Mouse (Mus musculus): ENCODE data around the gene Gemin6. TPM values are rescaled to one million over a fixed set of nuclear protein-coding genes. Genes with fewer than 3 reads are reported as not detected.
"Not testable (repeated sequence)": the region's sequence is repeated elsewhere in the genome, so short reads cannot be mapped to it uniquely, and the experiment has no call there.

Gene Gemin6
- 36.1 and 40.7 TPM in 2 replicates for polyA plus RNA-seq (2014; fragmentation: Nextera tagmentation; extraction: Ambion mirVana)

DNA sequence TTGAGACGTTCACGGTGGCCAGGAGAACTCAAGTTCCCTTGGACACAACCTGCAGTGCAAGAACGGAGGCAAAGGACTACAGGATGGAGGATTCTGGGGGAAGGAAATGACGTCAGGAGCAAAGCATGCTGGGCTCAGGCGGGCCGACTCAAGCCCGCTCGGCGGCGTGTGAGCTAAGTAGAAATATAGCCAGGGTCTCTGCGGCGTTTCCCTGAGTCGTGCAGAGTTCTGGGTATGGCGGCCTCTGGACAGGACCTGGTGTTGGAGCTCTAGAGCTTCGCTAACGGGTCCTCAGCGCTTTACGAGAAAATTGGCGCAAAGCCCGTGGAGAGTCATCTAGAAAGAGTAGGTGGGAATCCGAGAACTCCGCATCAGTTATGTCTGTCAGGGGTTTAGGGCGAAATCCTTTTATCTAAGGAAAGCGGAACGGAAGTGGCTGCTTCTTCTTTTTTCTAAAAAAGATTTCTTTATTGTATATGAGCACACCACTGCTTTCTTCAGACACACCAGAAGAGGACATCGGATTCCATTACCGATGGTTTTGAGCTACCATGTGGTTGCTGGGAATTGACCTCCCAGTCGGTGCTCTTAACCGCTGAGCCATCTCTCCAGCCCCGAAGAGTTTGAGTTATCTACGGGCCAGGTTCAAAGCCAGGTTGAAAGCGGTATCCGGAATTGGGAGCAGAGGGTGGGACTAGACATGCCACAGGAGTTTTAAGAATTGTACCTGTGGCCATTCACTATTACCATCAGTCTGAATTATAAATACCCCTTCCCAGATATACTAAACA, at the start of gene Gemin6:
Gemin6 (plus strand) TSS at position 116 of the 791 bp plus-strand sequence.
- Histone ChIP-seq H3K9ac (replicated peaks; ENCODE audit: low read depth, low read length) (peak within 1 kb of the TSS; percentile 63), H3K27me3 (ENCODE audit: control insufficient read depth, insufficient read depth, low read length) (no peaks in the 10 kb centered on the region), H3K27ac (ENCODE audit: low read length) (peak within 1 kb of the TSS; percentile 95), H3K4me2 (replicated peaks; ENCODE audit: low read depth, low read length) (peak within 1 kb of the TSS; percentile 60), H3K4me3 (ENCODE audit: low read depth, low read length) (peak within 1 kb of the TSS; percentile 52), H3K9me3 (ENCODE audit: control insufficient read depth, low read depth, low read length) (no peaks in the 10 kb centered on the region), H3K4me1 (ENCODE audit: control insufficient read depth, insufficient read depth, low read length) (no peaks in the 10 kb centered on the region), H3K36me3 (ENCODE audit: control insufficient read depth, insufficient read depth, low read length) (peaks cover 3% of the 10 kb centered on the region; the same call in 1 of the 2 replicates)
- under 1% methylated on average over 33 of the region's 33 CpGs for WGBS
- ATAC-seq (ENCODE audit: insufficient number of reproducible peaks, insufficient read depth, low FRiP score, low read depth) = peak; percentile 95

DNA sequence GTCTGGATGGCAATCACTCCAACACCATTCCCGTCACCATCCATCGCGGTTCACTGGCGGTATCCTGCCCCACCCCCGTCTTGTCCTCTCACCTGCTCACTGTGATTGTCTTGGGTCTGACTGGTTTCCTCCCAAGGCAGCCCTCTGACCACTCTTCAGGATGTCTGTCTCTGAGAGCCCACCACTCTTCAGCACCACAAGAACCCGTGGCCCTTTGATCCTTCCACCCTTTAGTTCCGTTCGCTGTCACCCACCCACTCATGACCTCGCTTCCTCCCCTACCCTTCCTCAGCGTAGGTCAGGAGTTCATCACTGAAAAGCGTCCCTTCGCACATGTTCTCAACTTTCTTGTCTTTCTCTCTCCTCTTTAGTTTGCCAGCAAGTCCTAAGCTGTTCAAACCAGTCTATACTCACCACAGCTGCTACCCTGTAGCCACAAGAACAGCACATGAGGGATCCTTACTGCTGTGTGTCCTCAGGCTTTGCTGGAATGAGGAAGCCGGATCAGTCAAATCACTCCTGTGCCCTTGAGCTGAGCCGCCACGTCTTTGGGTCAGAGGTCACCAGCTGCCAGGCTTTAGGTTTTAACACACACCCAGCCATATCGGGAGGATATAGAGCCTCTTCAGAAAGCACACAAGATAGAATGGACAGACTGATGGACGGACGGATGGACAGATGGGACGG, 49.4 kb upstream of the Gemin6 start:
- H3K27ac ChIP-seq (ENCODE audit: low read length) = no peak overlapping the region
- H3K36me3 ChIP-seq (ENCODE audit: control insufficient read depth, insufficient read depth, low read length) = no peaks in the 10 kb centered on the region
- H3K9me3 ChIP-seq (ENCODE audit: control insufficient read depth, low read depth, low read length) = no peaks in the 10 kb centered on the region
- H3K9ac ChIP-seq (replicated peaks; ENCODE audit: low read depth, low read length) = no peak overlapping the region
- ATAC-seq (ENCODE audit: insufficient number of reproducible peaks, insufficient read depth, low FRiP score, low read depth) = no peak
- no peaks in the 10 kb centered on the region for H3K4me1 ChIP-seq (ENCODE audit: control insufficient read depth, insufficient read depth, low read length)
- H3K4me3 ChIP-seq (ENCODE audit: low read depth, low read length) = no peak overlapping the region
- no peaks in the 10 kb centered on the region for H3K27me3 ChIP-seq (ENCODE audit: control insufficient read depth, insufficient read depth, low read length)
- WGBS = 70% methylated on average over 19 of the region's 19 CpGs
- no peak overlapping the region for H3K4me2 ChIP-seq (replicated peaks; ENCODE audit: low read depth, low read length)

DNA sequence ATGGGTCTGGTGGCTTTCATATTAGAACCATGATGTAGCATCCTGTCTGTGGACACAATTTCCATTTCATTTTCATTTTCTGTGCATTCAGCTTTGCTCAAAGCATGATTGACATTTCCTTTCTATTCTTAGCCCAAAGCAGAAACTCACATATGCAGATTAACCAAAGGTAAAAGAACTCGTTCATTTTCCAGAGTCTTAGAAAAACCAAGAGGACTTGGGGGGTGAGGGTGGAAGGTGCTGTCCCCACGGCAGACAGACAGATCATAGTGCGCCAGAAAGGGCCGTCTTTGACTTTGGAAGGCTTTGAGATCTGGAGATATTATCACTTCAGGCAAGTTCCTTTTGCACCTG, 48.9 kb upstream of the Gemin6 start:
- Histone ChIP-seq H3K4me2 (replicated peaks; ENCODE audit: low read depth, low read length) (no peak overlapping the region), H3K27ac (ENCODE audit: low read length) (no peak overlapping the region), H3K36me3 (ENCODE audit: control insufficient read depth, insufficient read depth, low read length) (no peaks in the 10 kb centered on the region), H3K4me3 (ENCODE audit: low read depth, low read length) (no peak overlapping the region), H3K27me3 (ENCODE audit: control insufficient read depth, insufficient read depth, low read length) (no peaks in the 10 kb centered on the region), H3K9me3 (ENCODE audit: control insufficient read depth, low read depth, low read length) (no peaks in the 10 kb centered on the region), H3K4me1 (ENCODE audit: control insufficient read depth, insufficient read depth, low read length) (no peaks in the 10 kb centered on the region), H3K9ac (replicated peaks; ENCODE audit: low read depth, low read length) (no peak overlapping the region)
- ATAC-seq (ENCODE audit: insufficient number of reproducible peaks, insufficient read depth, low FRiP score, low read depth) = no peak
- WGBS = 78% methylated on average over 4 of the region's 4 CpGs

DNA sequence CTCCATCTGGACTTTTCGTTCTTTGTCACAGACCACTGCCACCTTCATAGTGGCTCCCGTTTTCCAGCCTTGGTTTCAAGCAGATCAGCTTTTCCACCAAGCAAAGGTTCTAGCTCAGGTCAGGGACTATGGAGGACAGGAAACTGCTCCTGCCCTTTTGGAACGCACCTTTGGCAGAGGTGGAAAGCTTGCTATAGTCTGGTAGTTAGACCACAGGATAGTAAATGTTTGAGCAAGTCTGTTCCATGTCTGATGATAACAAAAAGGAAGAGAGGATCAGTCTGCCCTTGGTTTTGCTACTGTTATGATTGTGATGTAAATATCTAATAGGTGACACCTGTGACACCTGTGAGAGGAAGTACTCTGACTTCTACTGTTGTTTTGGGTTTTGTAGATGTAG, 48.3 kb upstream of the Gemin6 start:
- WGBS = 94% methylated on average over 3 of the region's 3 CpGs
- Histone ChIP-seq H3K9ac (replicated peaks; ENCODE audit: low read depth, low read length) (no peak overlapping the region), H3K4me2 (replicated peaks; ENCODE audit: low read depth, low read length) (no peak overlapping the region), H3K27ac (ENCODE audit: low read length) (no peak overlapping the region), H3K9me3 (ENCODE audit: control insufficient read depth, low read depth, low read length) (no peaks in the 10 kb centered on the region), H3K4me3 (ENCODE audit: low read depth, low read length) (no peak overlapping the region), H3K36me3 (ENCODE audit: control insufficient read depth, insufficient read depth, low read length) (no peaks in the 10 kb centered on the region), H3K27me3 (ENCODE audit: control insufficient read depth, insufficient read depth, low read length) (no peaks in the 10 kb centered on the region), H3K4me1 (ENCODE audit: control insufficient read depth, insufficient read depth, low read length) (no peaks in the 10 kb centered on the region)
- no peak for ATAC-seq (ENCODE audit: insufficient number of reproducible peaks, insufficient read depth, low FRiP score, low read depth)

DNA sequence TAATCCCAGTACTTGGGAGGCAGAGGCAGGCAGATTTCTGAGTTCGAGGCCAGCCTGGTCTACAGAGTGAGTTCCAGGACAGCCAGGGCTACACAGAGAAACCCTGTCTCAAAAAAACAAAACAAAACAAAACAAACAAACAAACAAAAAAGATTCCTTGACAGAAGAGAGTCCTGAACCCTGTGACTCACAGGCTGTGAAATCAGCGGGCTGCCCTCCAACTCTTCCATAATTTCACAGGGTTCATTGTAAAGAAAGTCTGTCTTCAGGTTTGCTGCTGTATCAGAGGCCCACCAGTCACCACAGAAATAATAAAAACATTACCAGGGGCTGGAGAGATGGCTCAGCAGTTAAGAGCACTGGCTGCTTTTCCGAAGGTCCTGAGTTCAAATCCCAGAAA, 45.4 kb upstream of the Gemin6 start:
- not testable (repeated sequence) for H3K9ac ChIP-seq (replicated peaks; ENCODE audit: low read depth, low read length); H3K9me3 ChIP-seq (ENCODE audit: control insufficient read depth, low read depth, low read length); ATAC-seq (ENCODE audit: insufficient number of reproducible peaks, insufficient read depth, low FRiP score, low read depth); H3K27ac ChIP-seq (ENCODE audit: low read length); H3K27me3 ChIP-seq (ENCODE audit: control insufficient read depth, insufficient read depth, low read length); H3K36me3 ChIP-seq (ENCODE audit: control insufficient read depth, insufficient read depth, low read length); H3K4me3 ChIP-seq (ENCODE audit: low read depth, low read length); H3K4me2 ChIP-seq (replicated peaks; ENCODE audit: low read depth, low read length); H3K4me1 ChIP-seq (ENCODE audit: control insufficient read depth, insufficient read depth, low read length)
- WGBS = 98% methylated on average over 3 of the region's 3 CpGs

DNA sequence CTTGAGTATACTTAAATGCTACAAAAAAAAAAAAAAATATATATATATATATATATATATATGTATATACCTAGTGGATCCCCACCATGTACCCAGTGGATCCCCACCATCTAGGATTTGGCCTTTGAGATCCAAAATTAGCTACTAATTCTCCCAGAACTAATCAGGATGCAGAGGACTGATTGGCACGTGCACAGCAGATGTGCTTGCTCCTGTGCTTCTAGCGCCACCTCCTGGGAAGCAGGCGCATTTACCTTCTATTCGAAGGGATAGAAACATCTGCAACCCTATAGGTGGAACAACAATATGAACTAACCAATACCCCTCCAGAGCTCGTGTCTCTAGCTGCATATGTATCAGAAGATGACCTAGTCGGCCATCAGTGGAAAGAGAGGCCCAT, 44.3 kb upstream of the Gemin6 start:
- H3K27ac ChIP-seq (ENCODE audit: low read length) = no peak overlapping the region
- H3K9me3 ChIP-seq (ENCODE audit: control insufficient read depth, low read depth, low read length) = no peaks in the 10 kb centered on the region
- ATAC-seq (ENCODE audit: insufficient number of reproducible peaks, insufficient read depth, low FRiP score, low read depth) = no peak
- no peak overlapping the region for H3K9ac ChIP-seq (replicated peaks; ENCODE audit: low read depth, low read length)
- H3K4me1 ChIP-seq (ENCODE audit: control insufficient read depth, insufficient read depth, low read length) = no peaks in the 10 kb centered on the region
- under 1% methylated on average over 6 of the region's 6 CpGs for WGBS
- H3K4me2 ChIP-seq (replicated peaks; ENCODE audit: low read depth, low read length) = no peak overlapping the region
- no peaks in the 10 kb centered on the region for H3K27me3 ChIP-seq (ENCODE audit: control insufficient read depth, insufficient read depth, low read length)
- H3K36me3 ChIP-seq (ENCODE audit: control insufficient read depth, insufficient read depth, low read length) = no peaks in the 10 kb centered on the region
- H3K4me3 ChIP-seq (ENCODE audit: low read depth, low read length) = no peak overlapping the region

DNA sequence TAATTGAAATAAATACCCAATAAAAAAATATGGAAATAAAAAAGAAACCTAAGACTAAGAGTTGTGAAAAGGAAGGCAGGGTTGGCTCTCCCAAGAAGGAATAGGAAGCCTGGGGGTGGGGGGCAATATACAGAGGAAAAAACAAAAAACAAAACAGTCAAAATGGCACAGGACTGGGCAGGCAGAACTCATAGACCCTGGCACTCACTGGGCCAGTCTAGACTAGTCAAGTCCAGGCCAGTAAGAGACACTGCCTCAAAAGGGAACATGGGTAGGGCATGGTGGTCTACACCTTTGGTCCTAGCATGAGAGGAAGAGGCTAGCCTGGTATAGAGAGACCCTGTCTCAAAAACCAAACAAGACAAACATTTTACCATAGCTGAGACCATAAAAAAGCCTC, 43.8 kb upstream of the Gemin6 start:
- Histone ChIP-seq H3K4me1 (ENCODE audit: control insufficient read depth, insufficient read depth, low read length) (no peaks in the 10 kb centered on the region), H3K36me3 (ENCODE audit: control insufficient read depth, insufficient read depth, low read length) (no peaks in the 10 kb centered on the region), H3K9ac (replicated peaks; ENCODE audit: low read depth, low read length) (no peak overlapping the region), H3K27ac (ENCODE audit: low read length) (no peak overlapping the region), H3K4me2 (replicated peaks; ENCODE audit: low read depth, low read length) (no peak overlapping the region), H3K9me3 (ENCODE audit: control insufficient read depth, low read depth, low read length) (no peaks in the 10 kb centered on the region), H3K27me3 (ENCODE audit: control insufficient read depth, insufficient read depth, low read length) (no peaks in the 10 kb centered on the region), H3K4me3 (ENCODE audit: low read depth, low read length) (no peak overlapping the region)
- no peak for ATAC-seq (ENCODE audit: insufficient number of reproducible peaks, insufficient read depth, low FRiP score, low read depth)

DNA sequence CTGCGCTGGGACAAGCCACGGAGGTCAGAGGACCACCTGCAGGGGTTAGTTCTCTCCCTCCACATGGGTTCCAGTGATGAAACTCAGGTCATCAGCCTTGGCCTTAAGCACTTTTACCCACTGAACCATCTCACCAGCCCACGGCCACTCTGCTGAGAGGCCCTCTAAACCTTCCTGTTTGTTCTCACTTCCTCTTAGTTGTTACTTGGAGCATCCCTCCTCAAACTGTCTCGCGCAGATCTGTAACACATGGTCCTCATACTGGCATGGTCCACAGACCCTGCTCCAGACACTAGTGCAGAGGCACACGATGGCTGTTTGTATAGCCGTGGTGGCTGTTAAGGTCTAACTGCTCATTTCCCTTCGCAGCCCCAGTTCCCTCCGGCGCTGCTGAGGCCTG, 40.6 kb upstream of the Gemin6 start:
- H3K4me2 ChIP-seq (replicated peaks; ENCODE audit: low read depth, low read length) = no peak overlapping the region
- no peaks in the 10 kb centered on the region for H3K4me1 ChIP-seq (ENCODE audit: control insufficient read depth, insufficient read depth, low read length)
- 84% methylated on average over 9 of the region's 10 CpGs for WGBS
- no peaks in the 10 kb centered on the region for H3K36me3 ChIP-seq (ENCODE audit: control insufficient read depth, insufficient read depth, low read length)
- ATAC-seq (ENCODE audit: insufficient number of reproducible peaks, insufficient read depth, low FRiP score, low read depth) = no peak
- H3K27ac ChIP-seq (ENCODE audit: low read length) = no peak overlapping the region
- no peaks in the 10 kb centered on the region for H3K9me3 ChIP-seq (ENCODE audit: control insufficient read depth, low read depth, low read length)
- H3K4me3 ChIP-seq (ENCODE audit: low read depth, low read length) = no peak overlapping the region
- no peak overlapping the region for H3K9ac ChIP-seq (replicated peaks; ENCODE audit: low read depth, low read length)
- no peaks in the 10 kb centered on the region for H3K27me3 ChIP-seq (ENCODE audit: control insufficient read depth, insufficient read depth, low read length)
